Mouse (Mus musculus): ENCODE data around the gene Exoc6. TPM values are rescaled to one million over a fixed set of nuclear protein-coding genes. Genes with fewer than 3 reads are reported as not detected.

Gene Exoc6
- polyA plus RNA-seq, 1 experiment from 2014 or later: 10.1 TPM

DNA sequence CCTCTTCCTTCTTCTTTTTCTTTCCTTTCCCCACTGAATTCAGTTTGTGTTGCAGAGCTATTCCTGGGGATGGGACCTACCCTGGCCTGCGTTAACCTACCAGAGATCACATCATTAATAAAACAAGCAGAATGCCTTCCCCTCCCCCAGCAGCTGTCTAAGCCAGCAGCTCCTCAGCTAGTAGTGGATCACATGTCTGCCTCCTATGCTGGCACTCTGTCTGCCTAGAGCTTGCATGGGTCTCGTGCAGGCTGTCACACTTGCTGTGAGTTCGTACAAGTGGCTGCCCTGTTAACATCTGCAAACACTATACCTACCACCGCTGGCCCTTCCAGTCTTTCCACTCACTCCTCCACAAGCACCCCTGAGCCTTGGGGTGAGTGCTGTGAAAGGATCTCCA is 29.4 kb downstream of the Exoc6 start:
- Histone ChIP-seq H3K4me3 (ENCODE audit: low read depth, low read length) (no peak overlapping the region), H3K4me1 (replicated peaks; ENCODE audit: control insufficient read depth, insufficient read depth, low read length) (no peaks in the 10 kb centered on the region), H3K27me3 (ENCODE audit: control insufficient read depth, insufficient read depth, low read length) (no peaks in the 10 kb centered on the region), H3K9me3 (ENCODE audit: control insufficient read depth, low read length) (no peaks in the 10 kb centered on the region), H3K4me2 (replicated peaks; ENCODE audit: low read depth, low read length) (no peak overlapping the region), H3K36me3 (ENCODE audit: control insufficient read depth, insufficient read depth, low read length) (no peaks in the 10 kb centered on the region), H3K27ac (ENCODE audit: low read depth, low read length) (no peak overlapping the region), H3K9ac (ENCODE audit: low read depth, low read length) (no peak overlapping the region)
- WGBS: 61% methylated on average over 4 of the region's 4 CpGs
- DNase-seq (ENCODE audit: low spot score) (no peak), ATAC-seq (ENCODE audit: low FRiP score) (peak; percentile 51; the same call in 1 of the 2 replicates)

DNA sequence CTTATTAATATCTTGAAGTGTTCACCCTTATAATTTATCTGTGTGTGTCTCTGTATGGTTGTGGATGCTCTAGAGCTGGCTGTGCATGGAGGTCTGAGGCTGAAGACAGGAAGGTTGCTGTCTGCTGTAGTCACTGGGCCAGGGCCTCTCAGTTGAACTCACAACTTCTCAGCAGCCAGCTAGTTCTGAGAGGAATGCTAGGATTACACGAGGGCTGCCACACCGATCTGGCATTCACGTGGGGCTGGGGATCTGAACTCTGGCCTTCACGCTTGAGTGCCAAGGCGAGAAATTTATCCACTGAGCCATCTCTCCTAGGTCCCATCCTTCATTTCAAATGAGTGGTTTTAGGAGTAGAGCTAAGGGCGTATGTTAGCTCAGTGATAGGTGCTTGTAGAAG is 30.2 kb downstream of the Exoc6 start:
- Histone ChIP-seq H3K27ac (ENCODE audit: low read depth, low read length) (no peak overlapping the region), H3K9ac (ENCODE audit: low read depth, low read length) (no peak overlapping the region), H3K27me3 (ENCODE audit: control insufficient read depth, insufficient read depth, low read length) (no peaks in the 10 kb centered on the region), H3K4me2 (replicated peaks; ENCODE audit: low read depth, low read length) (no peak overlapping the region), H3K4me3 (ENCODE audit: low read depth, low read length) (no peak overlapping the region), H3K9me3 (ENCODE audit: control insufficient read depth, low read length) (no peaks in the 10 kb centered on the region), H3K4me1 (replicated peaks; ENCODE audit: control insufficient read depth, insufficient read depth, low read length) (no peaks in the 10 kb centered on the region), H3K36me3 (ENCODE audit: control insufficient read depth, insufficient read depth, low read length) (no peaks in the 10 kb centered on the region)
- ATAC-seq (ENCODE audit: low FRiP score) (no peak), DNase-seq (ENCODE audit: low spot score) (no peak)
- WGBS: 72% methylated on average over 6 of the region's 6 CpGs

DNA sequence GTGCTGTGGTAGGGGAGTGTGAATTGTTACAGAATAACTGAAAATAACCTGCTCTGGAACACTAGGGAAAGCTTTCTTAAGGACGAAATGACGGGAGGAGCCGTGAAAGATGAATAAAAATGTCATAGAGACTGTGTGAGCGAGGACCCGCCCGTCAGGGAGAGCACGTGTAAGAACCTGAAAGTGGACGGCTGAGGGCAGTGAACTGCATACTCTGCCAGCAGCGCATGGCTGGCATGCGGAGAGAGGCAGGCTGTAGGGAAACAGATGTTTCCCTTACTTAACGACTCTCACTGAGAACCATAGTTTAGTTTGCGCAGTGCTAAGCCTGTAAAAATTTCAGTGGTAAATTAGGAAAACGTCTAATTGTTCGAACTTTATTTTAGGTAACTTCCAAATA is 35.0 kb downstream of the Exoc6 start:
- no peaks in the 10 kb centered on the region for H3K27me3 ChIP-seq (ENCODE audit: control insufficient read depth, insufficient read depth, low read length)
- WGBS: 65% methylated on average over 14 of the region's 14 CpGs

DNA sequence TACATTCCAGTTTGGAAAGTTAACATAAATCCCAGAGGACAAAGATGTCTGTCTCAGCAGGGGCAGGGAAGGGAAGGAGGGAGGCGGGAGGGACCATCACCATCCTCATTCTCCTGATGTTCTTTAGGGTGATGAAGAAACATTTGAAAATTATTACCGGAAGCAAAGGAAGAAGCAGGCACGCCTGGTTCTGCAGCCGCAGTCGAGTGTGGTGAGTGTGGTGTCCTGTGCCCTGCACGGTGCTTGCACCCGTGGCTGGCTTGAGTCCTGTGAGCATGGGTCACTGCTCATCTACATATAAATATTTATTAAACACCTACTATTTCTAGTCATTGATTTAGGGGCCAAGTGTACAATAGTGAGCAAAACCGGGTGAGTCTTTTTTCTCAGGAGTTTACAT is 35.5 kb downstream of the Exoc6 start:
- no peaks in the 10 kb centered on the region for H3K9me3 ChIP-seq (ENCODE audit: control insufficient read depth, low read length)
- H3K4me2 ChIP-seq (replicated peaks; ENCODE audit: low read depth, low read length): no peak overlapping the region
- H3K9ac ChIP-seq (ENCODE audit: low read depth, low read length): no peak overlapping the region
- no peaks in the 10 kb centered on the region for H3K27me3 ChIP-seq (ENCODE audit: control insufficient read depth, insufficient read depth, low read length)
- ATAC-seq (ENCODE audit: low FRiP score): no peak
- H3K36me3 ChIP-seq (ENCODE audit: control insufficient read depth, insufficient read depth, low read length): no peaks in the 10 kb centered on the region
- no peak overlapping the region for H3K27ac ChIP-seq (ENCODE audit: low read depth, low read length)
- H3K4me1 ChIP-seq (replicated peaks; ENCODE audit: control insufficient read depth, insufficient read depth, low read length): no peaks in the 10 kb centered on the region
- WGBS: 80% methylated on average over 8 of the region's 8 CpGs
- DNase-seq (ENCODE audit: low spot score): no peak
- H3K4me3 ChIP-seq (ENCODE audit: low read depth, low read length): no peak overlapping the region

More for the DNA sequence above, 35.0 kb downstream of the Exoc6 start:
- ATAC-seq (ENCODE audit: low FRiP score) (no peak), DNase-seq (ENCODE audit: low spot score) (no peak)
- Histone ChIP-seq H3K4me3 (ENCODE audit: low read depth, low read length) (no peak overlapping the region), H3K4me2 (replicated peaks; ENCODE audit: low read depth, low read length) (no peak overlapping the region), H3K9me3 (ENCODE audit: control insufficient read depth, low read length) (no peaks in the 10 kb centered on the region), H3K9ac (ENCODE audit: low read depth, low read length) (no peak overlapping the region), H3K27ac (ENCODE audit: low read depth, low read length) (no peak overlapping the region), H3K36me3 (ENCODE audit: control insufficient read depth, insufficient read depth, low read length) (no peaks in the 10 kb centered on the region), H3K4me1 (replicated peaks; ENCODE audit: control insufficient read depth, insufficient read depth, low read length) (no peaks in the 10 kb centered on the region)

DNA sequence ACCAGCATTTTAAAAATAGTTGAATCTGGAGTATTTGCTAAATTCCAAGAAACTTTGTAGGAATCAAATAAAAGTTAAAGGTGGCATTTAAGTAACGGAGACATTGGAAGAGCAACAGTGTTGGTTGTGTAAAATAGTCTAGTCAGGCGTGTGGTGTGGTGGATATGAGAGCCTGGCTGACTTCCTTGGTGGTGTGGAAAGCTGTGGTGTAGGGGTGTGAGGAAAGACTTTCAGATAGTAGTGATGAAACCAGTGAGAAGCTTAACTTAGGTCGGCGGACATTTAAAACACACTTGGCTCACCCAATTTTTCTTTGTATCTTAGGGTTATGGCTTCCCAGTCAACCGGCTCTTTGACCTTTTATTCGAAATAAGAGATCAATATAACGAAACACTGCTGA is 40.3 kb downstream of the Exoc6 start:
- H3K4me3 ChIP-seq (ENCODE audit: low read depth, low read length): no peak overlapping the region
- H3K4me2 ChIP-seq (replicated peaks; ENCODE audit: low read depth, low read length): no peak overlapping the region
- no peaks in the 10 kb centered on the region for H3K9me3 ChIP-seq (ENCODE audit: control insufficient read depth, low read length)
- H3K9ac ChIP-seq (ENCODE audit: low read depth, low read length): no peak overlapping the region
- no peaks in the 10 kb centered on the region for H3K36me3 ChIP-seq (ENCODE audit: control insufficient read depth, insufficient read depth, low read length)
- H3K27ac ChIP-seq (ENCODE audit: low read depth, low read length): no peak overlapping the region
- no peak for DNase-seq (ENCODE audit: low spot score)
- WGBS: 95% methylated on average over 7 of the region's 7 CpGs
- H3K27me3 ChIP-seq (ENCODE audit: control insufficient read depth, insufficient read depth, low read length): no peaks in the 10 kb centered on the region
- no peaks in the 10 kb centered on the region for H3K4me1 ChIP-seq (replicated peaks; ENCODE audit: control insufficient read depth, insufficient read depth, low read length)
- ATAC-seq (ENCODE audit: low FRiP score): no peak

DNA sequence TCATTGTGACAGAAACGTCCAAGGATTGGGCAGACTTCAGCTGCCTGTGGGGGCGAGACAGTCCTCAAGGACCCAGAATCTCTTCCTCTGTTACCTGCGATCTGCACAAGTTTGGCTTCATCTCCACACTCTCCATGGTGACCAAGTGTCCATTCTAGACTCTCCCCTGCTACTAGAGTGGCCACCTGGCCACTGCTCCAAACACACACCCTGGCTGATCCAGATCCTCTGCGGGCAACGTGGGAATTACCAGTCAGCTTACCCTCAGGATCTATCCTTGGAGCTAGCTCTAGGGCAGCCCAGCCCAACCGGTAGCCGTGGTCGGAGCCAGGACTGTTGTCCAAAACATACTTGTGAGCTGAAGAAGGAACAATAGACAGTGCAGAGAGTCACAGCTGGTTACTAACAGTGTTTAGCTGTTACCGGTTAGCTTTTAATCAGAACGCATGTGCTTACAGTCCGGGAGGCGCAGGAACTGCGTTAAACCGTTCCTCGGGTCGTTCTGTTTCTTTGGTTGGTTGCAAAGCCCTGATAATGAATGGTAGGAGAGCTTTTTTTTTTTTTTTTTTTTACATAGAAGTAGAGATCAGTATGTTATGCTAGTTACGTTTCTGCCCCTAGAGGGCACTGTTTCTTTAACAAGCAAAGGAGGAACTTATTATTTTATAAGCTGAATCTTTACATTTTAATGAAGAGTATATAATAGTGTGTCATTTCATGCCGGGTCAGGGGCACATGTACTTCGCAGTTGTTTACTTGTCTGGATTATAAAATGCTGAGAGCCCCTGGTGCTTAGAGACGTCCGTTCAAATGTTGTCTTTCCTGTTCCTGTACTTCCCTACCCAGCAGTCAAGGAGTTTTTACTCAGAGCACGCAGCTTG is 52.0 kb downstream of the Exoc6 start:
- WGBS: 39% methylated on average over 22 of the region's 22 CpGs
- no peak overlapping the region; the same call in 1 of the 2 replicates for H3K4me2 ChIP-seq (replicated peaks; ENCODE audit: low read depth, low read length)
- H3K9ac ChIP-seq (ENCODE audit: low read depth, low read length): no peak overlapping the region
- DNase-seq (ENCODE audit: low spot score) (peak; percentile 72), ATAC-seq (ENCODE audit: low FRiP score) (no peak)
- H3K9me3 ChIP-seq (ENCODE audit: control insufficient read depth, low read length): no peaks in the 10 kb centered on the region
- H3K27me3 ChIP-seq (ENCODE audit: control insufficient read depth, insufficient read depth, low read length): no peaks in the 10 kb centered on the region
- no peak overlapping the region for H3K4me3 ChIP-seq (ENCODE audit: low read depth, low read length)
- no peaks in the 10 kb centered on the region for H3K36me3 ChIP-seq (ENCODE audit: control insufficient read depth, insufficient read depth, low read length)
- no peaks in the 10 kb centered on the region for H3K4me1 ChIP-seq (replicated peaks; ENCODE audit: control insufficient read depth, insufficient read depth, low read length)
- no peak overlapping the region for H3K27ac ChIP-seq (ENCODE audit: low read depth, low read length)

DNA sequence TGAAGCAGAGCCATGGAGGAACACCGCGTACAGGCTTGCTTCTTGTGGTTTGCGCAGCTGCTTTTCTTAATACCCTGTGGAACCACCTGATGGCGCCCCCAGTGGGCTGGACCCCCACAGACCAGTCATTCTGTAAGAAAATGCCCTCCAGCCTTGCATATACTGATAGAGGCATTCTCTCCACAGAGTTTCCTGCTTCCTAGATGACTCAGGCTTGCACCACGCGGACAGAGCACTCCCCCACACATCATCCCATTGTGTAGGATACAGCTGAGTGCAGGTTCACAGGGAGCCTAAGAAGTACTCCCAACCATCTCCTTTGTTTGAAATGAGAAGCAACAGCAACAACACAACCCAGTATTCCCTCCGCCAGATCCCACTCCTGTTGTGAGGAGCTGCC is 59.8 kb downstream of the Exoc6 start:
- Histone ChIP-seq H3K4me3 (ENCODE audit: low read depth, low read length) (no peak overlapping the region), H3K4me2 (replicated peaks; ENCODE audit: low read depth, low read length) (no peak overlapping the region), H3K36me3 (ENCODE audit: control insufficient read depth, insufficient read depth, low read length) (no peaks in the 10 kb centered on the region), H3K27ac (ENCODE audit: low read depth, low read length) (no peak overlapping the region), H3K9ac (ENCODE audit: low read depth, low read length) (no peak overlapping the region), H3K27me3 (ENCODE audit: control insufficient read depth, insufficient read depth, low read length) (no peaks in the 10 kb centered on the region), H3K4me1 (replicated peaks; ENCODE audit: control insufficient read depth, insufficient read depth, low read length) (no peaks in the 10 kb centered on the region), H3K9me3 (ENCODE audit: control insufficient read depth, low read length) (no peaks in the 10 kb centered on the region)
- WGBS: 65% methylated on average over 7 of the region's 7 CpGs
- no peak for ATAC-seq (ENCODE audit: low FRiP score)
- DNase-seq (ENCODE audit: low spot score): no peak

DNA sequence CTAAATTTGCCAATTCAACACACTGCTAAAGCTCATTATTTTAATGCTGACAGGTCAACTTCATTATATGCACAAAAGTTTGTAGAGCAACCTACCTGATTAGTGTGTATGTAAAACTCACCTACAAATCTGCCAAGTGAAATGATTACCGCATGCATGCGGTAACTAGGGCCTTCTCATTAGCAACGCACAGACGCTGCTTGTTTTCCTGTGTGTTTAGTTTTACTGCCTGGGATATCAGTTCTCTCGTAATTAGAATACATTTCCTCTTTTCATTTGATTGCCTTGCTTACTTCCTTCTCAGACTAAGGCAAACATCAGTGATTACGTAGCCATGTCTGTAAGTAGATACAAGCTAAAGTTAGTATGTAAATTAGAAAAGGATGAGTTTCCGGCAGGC is 62.7 kb downstream of the Exoc6 start:
- Histone ChIP-seq H3K27ac (ENCODE audit: low read depth, low read length) (no peak overlapping the region), H3K9ac (ENCODE audit: low read depth, low read length) (no peak overlapping the region), H3K27me3 (ENCODE audit: control insufficient read depth, insufficient read depth, low read length) (no peaks in the 10 kb centered on the region), H3K4me1 (replicated peaks; ENCODE audit: control insufficient read depth, insufficient read depth, low read length) (no peaks in the 10 kb centered on the region), H3K9me3 (ENCODE audit: control insufficient read depth, low read length) (no peaks in the 10 kb centered on the region), H3K4me3 (ENCODE audit: low read depth, low read length) (no peak overlapping the region), H3K36me3 (ENCODE audit: control insufficient read depth, insufficient read depth, low read length) (no peaks in the 10 kb centered on the region), H3K4me2 (replicated peaks; ENCODE audit: low read depth, low read length) (no peak overlapping the region)
- 94% methylated on average over 7 of the region's 7 CpGs for WGBS
- ATAC-seq (ENCODE audit: low FRiP score): no peak
- DNase-seq (ENCODE audit: low spot score): no peak

DNA sequence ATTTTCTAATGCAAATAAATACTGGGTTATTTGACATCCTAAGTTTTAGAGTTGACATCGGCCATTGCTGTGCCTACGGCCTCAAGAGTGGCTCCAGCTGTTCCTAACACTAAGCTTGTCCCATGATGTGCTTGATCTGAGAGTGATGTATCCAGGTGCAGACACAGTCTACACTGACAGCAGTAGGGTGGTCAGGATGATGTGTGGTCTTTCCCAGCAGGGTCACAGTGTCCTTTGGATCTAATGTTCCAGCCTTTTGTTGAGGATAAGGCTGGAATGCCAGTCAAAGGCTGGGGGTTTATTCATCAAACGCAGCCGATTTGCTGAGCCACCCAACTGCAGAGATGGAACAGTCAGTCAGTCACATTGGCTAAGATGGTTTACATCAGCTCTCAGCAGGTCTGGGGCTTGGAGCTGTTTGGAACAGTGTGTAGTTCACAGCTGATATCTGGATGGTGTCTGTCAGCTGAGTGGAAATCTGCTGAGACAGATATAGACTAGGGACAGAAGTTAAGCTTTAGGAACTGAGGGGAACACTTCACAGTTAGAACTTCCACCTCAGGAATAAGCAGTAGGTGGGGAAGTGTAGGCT is 64.9 kb downstream of the Exoc6 start:
- Histone ChIP-seq H3K4me3 (ENCODE audit: low read depth, low read length) (no peak overlapping the region), H3K36me3 (ENCODE audit: control insufficient read depth, insufficient read depth, low read length) (no peaks in the 10 kb centered on the region), H3K4me2 (replicated peaks; ENCODE audit: low read depth, low read length) (no peak overlapping the region), H3K27me3 (ENCODE audit: control insufficient read depth, insufficient read depth, low read length) (no peaks in the 10 kb centered on the region), H3K4me1 (replicated peaks; ENCODE audit: control insufficient read depth, insufficient read depth, low read length) (no peaks in the 10 kb centered on the region), H3K27ac (ENCODE audit: low read depth, low read length) (no peak overlapping the region), H3K9me3 (ENCODE audit: control insufficient read depth, low read length) (no peaks in the 10 kb centered on the region), H3K9ac (ENCODE audit: low read depth, low read length) (no peak overlapping the region)
- WGBS: 64% methylated on average over 4 of the region's 4 CpGs
- ATAC-seq (ENCODE audit: low FRiP score): no peak
- no peak for DNase-seq (ENCODE audit: low spot score)

All from hindbrain, embryonic 11.5 days (tissue).